Mouse (Mus musculus) liver, embryonic 15.5 days (tissue): ENCODE results near the gene Cdh13. TPM values are rescaled to one million over a fixed set of nuclear protein-coding genes. Genes with fewer than 3 reads are reported as not detected.

Source experiments
- ATAC-seq: fragments of 200-750 bp; cut with Nextera tagmentation; 2 replicates; pipeline ENCODE4 v1.8.0; 2017; ENCODE audit warnings: moderate number of reproducible peaks, mild to moderate bottlenecking, moderate library complexity; ENCODE audit not compliant: insufficient read depth
- H3K27ac ChIP-seq: fragments of 300-500 bp; sonication (generic); replicated peaks from 2 replicates; pipeline ENCODE4 v1.5.1; 2015; ENCODE audit warnings: mild to moderate bottlenecking, inconsistent platforms
- H3K27me3 ChIP-seq: fragments of 300-500 bp; sonication (generic); 2 replicates; pipeline ENCODE4 v1.6.1; 2015; ENCODE audit warnings: mild to moderate bottlenecking, inconsistent platforms
- H3K36me3 ChIP-seq: fragments of 300-500 bp; sonication (generic); replicated peaks from 2 replicates; pipeline ENCODE4 v1.6.1; 2015; ENCODE audit warnings: moderate library complexity, mild to moderate bottlenecking, inconsistent platforms
- H3K4me1 ChIP-seq: fragments of 300-500 bp; sonication (generic); replicated peaks from 2 replicates; pipeline ENCODE4 v1.6.1; 2015; ENCODE audit warnings: inconsistent platforms
- H3K4me2 ChIP-seq: fragments of 300-500 bp; sonication (generic); 2 replicates; pipeline ENCODE4 v1.6.1; 2015; ENCODE audit warnings: moderate library complexity, mild to moderate bottlenecking, inconsistent platforms
- H3K4me3 ChIP-seq: fragments of 300-500 bp; sonication (generic); replicated peaks from 2 replicates; pipeline ENCODE4 v1.5.1; 2015; ENCODE audit warnings: mild to moderate bottlenecking, inconsistent platforms
- H3K9ac ChIP-seq: fragments of 300-500 bp; sonication (generic); 2 replicates; pipeline ENCODE4 v1.6.1; 2015; ENCODE audit warnings: moderate library complexity, mild to moderate bottlenecking, inconsistent platforms
- H3K9me3 ChIP-seq: fragments of 300-500 bp; sonication (generic); replicated peaks from 2 replicates; pipeline ENCODE4 v1.6.1; 2016; ENCODE audit warnings: inconsistent platforms
- WGBS: fragments of 180-500 bp; shearing (Covaris S2); methylation state at CpG from one replicate; pipeline ENCODE4 v1.1.7; 2015; ENCODE audit warnings: mixed read lengths; ENCODE audit not compliant: insufficient replicate concordance; 5-methylcytosine and 5-hydroxymethylcytosine counted together
- polyA plus RNA-seq: library from polyadenylated mRNA; unstranded; fragments of >200 nt; fragmentation: Nextera tagmentation; extraction: Ambion mirVana; gene quantifications from 2 replicates; pipeline ENCODE4 v1.2.1, GENCODE M21; 2015

The Cdh13 gene
- polyA plus RNA-seq, 1 experiment from 2014 or later, result 0.56 TPM

DNA sequence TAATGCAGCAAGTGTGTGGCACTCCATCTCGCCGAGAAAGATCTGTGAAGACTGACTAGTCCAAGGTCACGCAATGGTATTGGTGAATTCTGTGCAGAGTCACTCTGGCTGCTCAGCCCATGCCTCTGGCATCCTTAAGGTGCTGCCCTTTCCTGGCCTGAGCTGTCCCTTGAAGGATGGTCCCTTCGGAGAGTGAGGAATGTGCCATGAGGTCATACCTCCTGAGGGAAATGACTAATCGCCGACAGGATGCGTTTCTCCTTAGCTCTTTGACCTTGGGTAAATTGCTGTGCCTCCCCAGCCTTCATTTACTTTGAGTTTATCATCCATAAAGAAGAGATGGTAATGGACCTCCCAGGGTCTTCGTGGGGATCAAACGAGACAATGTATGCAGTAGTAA is 395.8 kb downstream of the Cdh13 start:
- Histone ChIP-seq H3K4me2 (no peak overlapping the region), H3K4me1 (no peaks in the 10 kb centered on the region), H3K27me3 (no peaks in the 10 kb centered on the region), H3K9me3 (no peaks in the 10 kb centered on the region; the same call in 1 of the 2 replicates), H3K4me3 (no peak overlapping the region), H3K27ac (no peak overlapping the region), H3K9ac (no peak overlapping the region), H3K36me3 (no peaks in the 10 kb centered on the region)
- 51% methylated on average over 9 of the region's 9 CpGs for WGBS
- ATAC-seq, result no peak

GRCm38 (mm10) chr8:118683386-118683785 is 399.9 kb downstream of the Cdh13 start:
- H3K4me2 ChIP-seq, result no peak overlapping the region
- no peak for ATAC-seq
- no peaks in the 10 kb centered on the region for H3K4me1 ChIP-seq
- H3K36me3 ChIP-seq, result no peaks in the 10 kb centered on the region
- no peak overlapping the region for H3K4me3 ChIP-seq
- no peaks in the 10 kb centered on the region for H3K9me3 ChIP-seq
- H3K27ac ChIP-seq, result no peak overlapping the region
- 53% methylated on average over 3 of the region's 3 CpGs for WGBS
- no peak overlapping the region for H3K9ac ChIP-seq
- H3K27me3 ChIP-seq, result no peaks in the 10 kb centered on the region

DNA sequence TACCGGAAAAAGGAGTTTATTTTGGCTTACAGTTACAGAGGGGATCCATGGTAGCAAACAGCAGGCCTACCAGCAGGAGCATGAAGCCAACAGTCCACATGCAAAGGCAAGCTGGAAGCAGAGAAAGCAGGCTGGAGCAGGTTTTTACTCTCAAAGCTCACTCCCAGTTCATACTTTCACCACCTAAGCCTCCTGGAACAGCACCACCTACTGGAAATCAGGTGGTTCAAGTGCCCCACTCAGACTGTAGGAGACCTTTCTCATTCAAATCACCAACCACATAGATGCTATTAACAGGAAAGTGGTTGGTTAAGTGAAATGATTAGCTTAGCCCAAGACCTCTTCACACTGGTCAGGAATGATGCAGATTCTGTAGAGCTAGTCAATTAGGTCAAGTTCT is 402.3 kb downstream of the Cdh13 start:
- H3K4me2 ChIP-seq, result no peak overlapping the region
- H3K27ac ChIP-seq, result no peak overlapping the region
- WGBS, result 69% methylated on average over 1 of the region's 1 CpGs
- no peak overlapping the region for H3K4me3 ChIP-seq
- no peaks in the 10 kb centered on the region for H3K36me3 ChIP-seq
- no peaks in the 10 kb centered on the region for H3K4me1 ChIP-seq
- ATAC-seq, result no peak
- H3K9ac ChIP-seq, result no peak overlapping the region
- no peaks in the 10 kb centered on the region for H3K27me3 ChIP-seq
- H3K9me3 ChIP-seq, result no peaks in the 10 kb centered on the region

- Histone ChIP-seq H3K4me3 (no peak overlapping the region), H3K27me3 (no peaks in the 10 kb centered on the region), H3K27ac (no peak overlapping the region), H3K36me3 (no peaks in the 10 kb centered on the region), H3K4me2 (no peak overlapping the region), H3K9me3 (no peaks in the 10 kb centered on the region), H3K4me1 (no peaks in the 10 kb centered on the region), H3K9ac (no peak overlapping the region)
- 36% methylated on average over 1 of the region's 1 CpGs for WGBS
- no peak for ATAC-seq
These were observed 406.3 kb downstream of the Cdh13 start for GRCm38 (mm10) chr8:118689849-118690248.

- no peaks in the 10 kb centered on the region for H3K4me1 ChIP-seq
- no peaks in the 10 kb centered on the region; the same call in 1 of the 2 replicates for H3K9me3 ChIP-seq
- no peak for ATAC-seq
- no peaks in the 10 kb centered on the region for H3K27me3 ChIP-seq
- no peak overlapping the region for H3K27ac ChIP-seq
- WGBS, result 70% methylated on average over 22 of the region's 22 CpGs
- no peak overlapping the region for H3K9ac ChIP-seq
- H3K4me3 ChIP-seq, result no peak overlapping the region
- no peaks in the 10 kb centered on the region for H3K36me3 ChIP-seq
- no peak overlapping the region for H3K4me2 ChIP-seq
These were observed 417.9 kb downstream of the Cdh13 start for GRCm38 (mm10) chr8:118701312-118701880.

- Histone ChIP-seq H3K27me3 (no peaks in the 10 kb centered on the region), H3K4me2 (no peak overlapping the region), H3K4me1 (no peaks in the 10 kb centered on the region), H3K9ac (no peak overlapping the region), H3K27ac (no peak overlapping the region), H3K4me3 (no peak overlapping the region), H3K36me3 (no peaks in the 10 kb centered on the region), H3K9me3 (no peaks in the 10 kb centered on the region; the same call in 1 of the 2 replicates)
- 47% methylated on average over 3 of the region's 3 CpGs for WGBS
- no peak for ATAC-seq
These were observed 425.8 kb downstream of the Cdh13 start for GRCm38 (mm10) chr8:118709366-118709765.

- ATAC-seq, result no peak
These were observed 428.1 kb downstream of the Cdh13 start for GRCm38 (mm10) chr8:118711631-118712030.

DNA sequence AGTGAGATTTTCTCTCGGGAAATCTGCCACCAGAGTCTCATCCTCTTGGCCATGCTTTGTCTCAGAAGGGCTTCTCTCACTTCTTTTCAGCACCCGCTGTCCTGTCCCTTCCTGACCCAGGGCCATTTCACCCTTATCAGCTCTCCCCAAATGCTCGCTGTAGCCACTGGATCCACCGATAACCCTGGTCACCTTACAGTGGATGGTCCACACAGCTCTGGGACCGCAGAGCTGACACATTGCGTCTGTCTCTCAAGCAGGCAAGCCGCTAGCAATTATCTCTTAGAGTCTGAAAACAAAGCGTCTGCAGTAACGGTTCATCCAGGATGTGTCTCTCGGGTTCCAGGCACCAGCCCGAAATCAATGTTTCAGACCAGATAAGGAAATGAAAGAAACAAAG is 429.6 kb downstream of the Cdh13 start:
- 7% methylated on average over 11 of the region's 11 CpGs for WGBS
- H3K4me1 ChIP-seq, result no peaks in the 10 kb centered on the region
- no peak overlapping the region for H3K9ac ChIP-seq
- no peak overlapping the region for H3K4me2 ChIP-seq
- H3K36me3 ChIP-seq, result no peaks in the 10 kb centered on the region
- no peak overlapping the region for H3K27ac ChIP-seq
- peak; percentile 44; the same call in 1 of the 2 replicates for ATAC-seq
- H3K27me3 ChIP-seq, result no peaks in the 10 kb centered on the region
- H3K4me3 ChIP-seq, result no peak overlapping the region
- H3K9me3 ChIP-seq, result no peaks in the 10 kb centered on the region; the same call in 1 of the 2 replicates

More at GRCm38 (mm10) chr8:118711631-118712030, 428.1 kb downstream of the Cdh13 start:
- Histone ChIP-seq H3K9me3 (no peaks in the 10 kb centered on the region; the same call in 1 of the 2 replicates), H3K4me3 (no peak overlapping the region), H3K27ac (no peak overlapping the region), H3K4me2 (no peak overlapping the region), H3K36me3 (no peaks in the 10 kb centered on the region), H3K4me1 (no peaks in the 10 kb centered on the region), H3K9ac (no peak overlapping the region), H3K27me3 (no peaks in the 10 kb centered on the region)
- WGBS, result 52% methylated on average over 3 of the region's 3 CpGs

GRCm38 (mm10) chr8:118713596-118713995 is 430.1 kb downstream of the Cdh13 start:
- Histone ChIP-seq H3K27me3 (no peaks in the 10 kb centered on the region), H3K36me3 (no peaks in the 10 kb centered on the region), H3K4me3 (no peak overlapping the region), H3K4me1 (no peaks in the 10 kb centered on the region), H3K9ac (no peak overlapping the region), H3K9me3 (no peaks in the 10 kb centered on the region; the same call in 1 of the 2 replicates), H3K4me2 (no peak overlapping the region), H3K27ac (no peak overlapping the region)
- 32% methylated on average over 3 of the region's 3 CpGs for whole genome bisulfite sequencing
- ATAC-seq, result no peak

DNA sequence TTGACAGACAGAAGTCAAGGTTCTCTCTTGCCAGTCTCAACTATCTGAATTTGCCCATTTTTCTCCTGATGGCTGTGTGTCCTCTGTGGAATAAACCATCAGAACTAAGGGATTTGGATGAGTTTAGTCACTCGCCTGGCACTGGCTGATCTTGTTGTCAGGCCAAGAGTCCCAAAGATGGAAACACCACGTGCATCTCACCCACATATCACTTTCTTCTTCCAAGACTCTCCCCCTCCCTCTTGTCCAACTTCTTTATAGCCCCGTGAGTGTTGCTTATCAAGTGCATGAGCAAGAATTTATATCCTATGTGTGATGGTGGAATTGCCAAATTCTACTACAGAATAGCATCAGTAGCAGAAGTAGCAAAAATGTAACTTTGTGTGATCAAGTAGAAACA is 439.4 kb downstream of the Cdh13 start:
- no peaks in the 10 kb centered on the region for H3K27me3 ChIP-seq
- H3K36me3 ChIP-seq, result no peaks in the 10 kb centered on the region
- H3K9me3 ChIP-seq, result no peaks in the 10 kb centered on the region
- no peak overlapping the region for H3K4me3 ChIP-seq
- H3K4me1 ChIP-seq, result no peaks in the 10 kb centered on the region
- no peak overlapping the region for H3K27ac ChIP-seq
- no peak for ATAC-seq
- no peak overlapping the region for H3K9ac ChIP-seq
- no peak overlapping the region for H3K4me2 ChIP-seq
- 50% methylated on average over 3 of the region's 3 CpGs for WGBS

DNA sequence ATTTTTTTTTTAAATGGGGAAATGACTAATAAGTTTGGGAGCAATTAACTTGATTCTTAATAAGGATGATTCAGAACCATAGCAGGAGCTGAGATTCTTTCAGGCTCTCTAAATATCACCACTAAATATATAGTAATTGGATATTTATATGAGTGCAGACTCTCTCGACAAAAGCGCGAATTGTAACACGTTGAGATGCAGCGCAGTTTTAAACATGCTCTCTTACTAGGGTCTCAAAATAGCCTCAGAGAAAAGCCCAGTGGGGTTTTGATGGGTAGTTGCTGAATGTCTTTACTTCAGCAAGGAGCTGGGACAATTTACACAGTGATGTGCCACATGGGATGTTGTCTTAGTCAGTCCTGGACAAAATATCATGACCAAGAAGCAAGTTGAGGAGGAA is 442.1 kb downstream of the Cdh13 start:
- WGBS, result 85% methylated on average over 5 of the region's 5 CpGs
- Histone ChIP-seq H3K9me3 (no peaks in the 10 kb centered on the region), H3K9ac (no peak overlapping the region), H3K27ac (no peak overlapping the region), H3K36me3 (no peaks in the 10 kb centered on the region), H3K4me3 (no peak overlapping the region), H3K27me3 (no peaks in the 10 kb centered on the region), H3K4me1 (no peaks in the 10 kb centered on the region), H3K4me2 (no peak overlapping the region)
- ATAC-seq, result no peak

DNA sequence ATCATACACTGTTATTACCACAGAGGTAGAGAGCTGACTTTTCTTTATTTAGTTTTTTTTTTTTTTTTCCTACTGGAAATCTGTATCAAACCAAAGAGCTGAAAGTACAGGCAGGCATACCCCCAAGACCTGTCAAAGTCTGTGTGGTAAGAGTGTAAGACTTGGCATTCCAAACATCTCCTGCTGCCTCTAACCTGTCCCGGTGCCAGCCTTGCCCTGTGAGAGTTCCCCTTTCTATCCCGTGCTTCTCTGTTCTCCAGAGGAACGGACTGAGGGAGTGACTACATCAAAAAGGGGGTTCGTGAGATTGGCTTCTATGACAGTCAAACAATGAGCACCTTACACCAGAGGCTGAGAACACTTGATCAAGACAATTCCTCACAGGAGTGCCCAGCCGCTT is 458.2 kb downstream of the Cdh13 start:
- H3K27me3 ChIP-seq, result no peaks in the 10 kb centered on the region
- H3K4me1 ChIP-seq, result no peaks in the 10 kb centered on the region
- ATAC-seq, result no peak
- H3K36me3 ChIP-seq, result no peaks in the 10 kb centered on the region
- 62% methylated on average over 5 of the region's 5 CpGs for WGBS
- no peaks in the 10 kb centered on the region for H3K9me3 ChIP-seq
- H3K4me2 ChIP-seq, result no peak overlapping the region
- no peak overlapping the region for H3K27ac ChIP-seq
- H3K9ac ChIP-seq, result no peak overlapping the region
- no peak overlapping the region for H3K4me3 ChIP-seq
